Mouse (Mus musculus) kidney, adult 9 months (tissue): ENCODE data around the gene Pin4.

ENCODE experiments used
- DNase-seq: peaks from one replicate; pipeline ENCODE4 v3.0.0; 2022

Pin4 gene

DNA sequence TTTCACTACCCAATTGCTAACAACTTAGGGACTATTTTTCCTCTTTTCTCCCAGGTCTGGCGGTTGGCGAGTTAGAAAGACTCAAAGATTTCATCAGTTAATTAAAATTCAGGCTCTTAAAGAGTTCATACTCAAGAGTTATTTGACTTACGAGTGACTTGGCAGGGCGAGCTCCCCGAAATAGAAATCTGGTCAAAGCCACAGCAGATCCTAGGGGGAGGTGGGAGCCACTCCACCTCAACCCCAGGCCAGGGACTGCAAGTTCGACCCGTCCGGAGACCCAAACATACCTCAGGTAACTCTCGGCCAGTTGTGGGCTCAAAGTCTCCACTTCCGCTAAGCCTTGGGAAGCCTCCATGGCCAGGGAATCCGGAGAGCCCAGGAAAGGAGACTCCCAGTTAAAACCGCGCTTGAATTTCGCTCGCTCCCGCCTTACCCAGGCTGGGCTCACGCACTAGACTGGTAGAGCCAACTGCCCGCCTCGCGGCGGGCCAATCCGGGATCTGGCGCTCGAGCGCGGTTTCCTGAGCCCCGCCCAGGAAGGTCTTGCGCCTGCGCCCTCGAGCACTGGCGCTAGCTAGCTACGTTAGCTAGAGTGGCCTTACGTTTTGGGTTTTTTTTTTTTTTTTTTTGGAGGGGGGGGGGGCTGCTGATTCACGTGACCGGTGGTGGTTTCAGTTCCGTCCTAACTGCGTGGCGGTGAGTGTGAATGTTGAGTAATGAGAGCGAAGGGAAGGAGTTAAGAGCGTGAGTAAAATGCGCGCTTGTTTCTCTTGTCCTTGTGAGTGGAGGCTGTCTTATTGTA is 37.6 kb downstream of the Pin4 start, which contains the start of gene Ercc6l:
Gene Ercc6l (minus strand): TSS at position 474 of the 805 bp plus-strand sequence.
- DNase-seq, result peak; percentile 90

GRCm38 (mm10) chrX:102157423-102157791 is 38.2 kb downstream of the Pin4 start:
- no peak for DNase-seq

- DNase-seq, result peak; percentile 50
Observed at GRCm38 (mm10) chrX:102159778-102160177, 40.5 kb downstream of the Pin4 start.

DNA sequence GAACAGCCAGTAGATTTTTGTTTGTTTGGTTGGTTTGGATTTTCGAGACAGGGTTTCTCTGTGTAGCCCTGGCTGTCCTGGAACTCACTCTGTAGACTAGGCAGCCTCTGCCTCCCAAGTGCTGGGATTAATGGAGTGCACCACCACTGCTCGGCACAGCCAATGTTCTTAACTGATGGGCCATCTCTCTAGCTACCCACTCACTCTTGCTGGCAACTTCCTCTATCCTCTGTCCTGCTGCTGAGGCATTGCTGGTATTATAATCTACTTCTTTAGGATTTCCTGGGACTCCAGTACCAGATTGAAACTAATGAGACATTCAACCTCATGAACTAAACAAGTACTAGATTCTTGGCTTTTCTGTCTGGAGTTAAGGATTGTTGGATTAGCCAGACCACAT is 41.3 kb downstream of the Pin4 start:
- no peak for DNase-seq

- DNase-seq, result peak; percentile 15
Observed at GRCm38 (mm10) chrX:102163096-102163495, 43.8 kb downstream of the Pin4 start.

- no peak for DNase-seq
Observed at GRCm38 (mm10) chrX:102163529-102163928, 44.3 kb downstream of the Pin4 start.

DNA sequence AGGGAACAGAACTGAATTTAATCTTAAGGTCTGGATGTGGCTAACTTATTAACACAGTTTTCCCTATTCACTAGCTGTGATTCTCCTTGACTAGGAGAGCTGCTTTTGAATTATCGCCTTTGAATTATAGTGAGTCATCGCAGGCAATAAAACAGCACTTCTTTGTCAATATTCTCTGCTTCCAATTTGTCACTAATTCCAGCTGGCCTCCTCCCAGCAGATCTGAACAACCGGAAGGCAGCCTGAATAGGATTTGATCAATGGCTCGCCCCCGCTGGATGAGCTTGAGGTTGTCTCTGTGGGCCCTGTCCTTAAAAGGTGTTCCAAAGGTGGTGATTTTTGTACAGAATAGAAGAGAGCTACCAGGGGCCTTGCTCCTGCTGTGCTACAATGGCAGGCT is 47.3 kb downstream of the Pin4 start:
- no peak for DNase-seq

DNA sequence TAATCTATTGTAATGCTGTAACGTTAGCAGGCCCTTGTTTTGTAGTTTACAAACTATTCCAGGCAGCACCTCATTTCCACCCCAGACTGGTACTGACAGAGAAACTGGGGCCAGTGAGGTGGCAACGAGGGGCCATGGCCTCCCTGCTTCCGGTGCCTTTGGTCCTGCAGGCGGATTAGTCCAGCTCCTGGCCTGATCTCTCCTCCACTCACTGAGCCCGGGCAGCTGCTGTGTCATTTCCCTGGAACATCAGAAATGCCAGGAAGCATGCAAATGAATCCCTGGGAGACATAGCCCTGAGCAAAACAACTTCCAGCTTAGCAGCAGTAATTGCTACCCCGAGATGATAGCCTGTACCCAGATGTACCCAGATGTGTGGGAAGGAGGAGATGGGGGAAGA is 47.7 kb downstream of the Pin4 start:
- DNase-seq, result no peak

DNA sequence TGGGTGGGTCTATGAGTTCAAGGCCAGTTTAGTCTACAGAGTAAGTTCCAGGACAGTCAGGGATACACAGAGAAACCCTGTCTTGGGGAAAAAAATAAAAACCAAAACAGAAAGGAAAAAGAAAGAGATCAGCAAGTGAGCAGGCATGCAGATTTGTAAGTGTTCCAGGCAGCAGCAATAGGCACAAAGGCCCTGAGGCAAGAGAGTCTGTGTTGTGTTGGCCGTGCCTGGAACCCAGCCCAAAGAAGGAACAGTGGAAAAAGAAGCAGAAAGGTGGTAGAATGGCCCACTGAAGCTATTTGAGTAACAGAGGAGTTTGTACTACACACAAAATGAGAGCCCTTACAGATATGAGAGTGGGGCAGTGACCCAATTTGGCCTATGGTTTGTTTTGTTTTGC is 50.5 kb downstream of the Pin4 start:
- no peak for DNase-seq

- no peak for DNase-seq
Observed at GRCm38 (mm10) chrX:102170135-102170534, 50.9 kb downstream of the Pin4 start.

- no peak for DNase-seq
Observed at GRCm38 (mm10) chrX:102170900-102171299, 51.7 kb downstream of the Pin4 start.

- peak; percentile 38 for DNase-seq
Observed at GRCm38 (mm10) chrX:102175538-102176287, 56.5 kb downstream of the Pin4 start.
